Mouse (Mus musculus) MEL (cell line): Measurements from ENCODE around the gene Acod1.

Experiments
- CTCF ChIP-seq, 3 experiments: IDR thresholded peaks in 2 of 3; conservative IDR thresholded peaks in 1 of 3; 2 replicates each; pipeline ENCODE4 v1.5.1; 2011 to 2012; ENCODE audit warnings: low read length in 3 of 3, low read depth in 2 of 3, mild to moderate bottlenecking in 2 of 3, improper control_type of control experiment in 1 of 3, inconsistent platforms in 1 of 3, mixed read lengths in 1 of 3, moderate library complexity in 1 of 3; ENCODE audit not compliant: control insufficient read depth in 1 of 3, insufficient read depth in 1 of 3, poor library complexity in 1 of 3, severe bottlenecking in 1 of 3
- E2F4 ChIP-seq: IDR thresholded peaks from 2 replicates; pipeline ENCODE4 v1.6.1; 2011; ENCODE audit warnings: low read depth, low read length, improper control_type of control experiment, borderline replicate concordance
- MAFK ChIP-seq: IDR thresholded peaks from 2 replicates; pipeline ENCODE4 v1.6.1; 2011; ENCODE audit warnings: low read depth, mild to moderate bottlenecking, low read length, improper control_type of control experiment, borderline replicate concordance
- MAZ ChIP-seq: IDR thresholded peaks from 2 replicates; pipeline ENCODE4 v1.6.1; 2012; ENCODE audit warnings: low read depth, mild to moderate bottlenecking, inconsistent platforms, low read length, improper control_type of control experiment
- MXI1 ChIP-seq: IDR thresholded peaks from 2 replicates; pipeline ENCODE4 v1.6.1; 2011; ENCODE audit warnings: mild to moderate bottlenecking, low read depth, low read length, improper control_type of control experiment
- POLR2A ChIP-seq, 2 experiments: IDR thresholded peaks; 2 replicates each; pipeline ENCODE4 v1.6.1; 2011 to 2012; ENCODE audit warnings: low read length in 2 of 2, mild to moderate bottlenecking in 2 of 2, control low read depth in 1 of 2, improper control_type of control experiment in 1 of 2, low read depth in 1 of 2, moderate library complexity in 1 of 2; ENCODE audit not compliant: control insufficient read depth in 1 of 2, insufficient read depth in 1 of 2, poor library complexity in 1 of 2
- POLR2AphosphoS2 ChIP-seq: IDR thresholded peaks from 2 replicates; pipeline ENCODE4 v1.6.1; 2011; ENCODE audit warnings: low read length, improper control_type of control experiment
- RAD21 ChIP-seq: IDR thresholded peaks from 2 replicates; pipeline ENCODE4 v1.6.1; 2011; ENCODE audit warnings: mild to moderate bottlenecking, low read depth, low read length, improper control_type of control experiment
- TAL1 ChIP-seq: IDR thresholded peaks from 2 replicates; pipeline ENCODE4 v1.6.1; 2012; ENCODE audit warnings: mild to moderate bottlenecking, inconsistent platforms, low read length, moderate library complexity, mixed read lengths
- TCF12 ChIP-seq: IDR thresholded peaks from 2 replicates; pipeline ENCODE4 v1.6.1; 2014; ENCODE audit warnings: low read depth, mild to moderate bottlenecking, inconsistent platforms, low read length, improper control_type of control experiment, moderate library complexity
- USF1 ChIP-seq: IDR thresholded peaks from 2 replicates; pipeline ENCODE4 v1.6.1; 2014; ENCODE audit warnings: low read depth, mild to moderate bottlenecking, inconsistent platforms, low read length, improper control_type of control experiment, moderate library complexity
- ZMIZ1 ChIP-seq: IDR thresholded peaks from 2 replicates; pipeline ENCODE4 v1.6.1; 2012; ENCODE audit warnings: low read depth, mild to moderate bottlenecking, inconsistent platforms, low read length, improper control_type of control experiment, moderate library complexity

DNA sequence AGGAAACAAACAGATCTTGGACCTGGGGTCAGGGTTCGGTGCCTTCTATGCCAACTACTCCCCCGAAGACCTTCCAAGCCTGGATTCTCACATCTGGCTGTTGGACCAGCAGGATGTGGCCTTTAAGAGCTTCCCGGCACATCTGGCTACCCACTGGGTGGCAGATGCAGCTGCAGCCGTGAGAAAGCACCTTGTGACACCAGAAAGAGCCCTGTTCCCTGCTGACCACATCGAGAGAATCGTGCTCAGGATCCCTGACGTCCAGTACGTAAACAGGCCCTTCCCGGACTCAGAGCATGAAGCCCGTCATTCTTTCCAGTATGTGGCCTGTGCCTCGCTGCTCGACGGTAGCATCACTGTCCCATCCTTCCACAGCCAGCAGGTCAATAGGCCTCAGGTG is 8.0 kb downstream of the Acod1 start:
- TF ChIP-seq CTCF (IDR thresholded peaks at IDR 0.05 in 2 of 3, conservative IDR thresholded peaks at IDR 0.05 in 1 of 3; ENCODE audit: control insufficient read depth in 1 of 3, insufficient read depth in 1 of 3, low read depth in 2 of 3, low read length in 3 of 3, poor library complexity in 1 of 3, severe bottlenecking in 1 of 3) (no peak), TCF12 (no peak), MAFK (no peak), MAZ (no peak), RAD21 (no peak), POLR2A (IDR thresholded peaks at IDR 0.05; ENCODE audit: control insufficient read depth in 1 of 2, insufficient read depth in 1 of 2, low read depth in 1 of 2, low read length in 2 of 2, poor library complexity in 1 of 2) (no peak), USF1 (no peak), TAL1 (no peak), E2F4 (no peak), MXI1 (no peak), POLR2AphosphoS2 (no peak), ZMIZ1 (no peak)
